Mouse (Mus musculus): ENCODE results near the gene Rnf182. TPM values are rescaled to one million over a fixed set of nuclear protein-coding genes. Genes with fewer than 3 reads are reported as not detected.

The Rnf182 gene
- polyA plus RNA-seq (2014; fragmentation: Illumina TruSeq; extraction: RNeasy Lipid Tissue Mini Kit (QIAGEN cat#74804); ENCODE audit: low read depth, low replicate concordance) = 0.13 TPM

GRCm38 (mm10) chr13:43615577-43616254 is at the start of gene Rnf182:
Rnf182 (plus strand) TSS chr13:43615710.

Other genes with a start within 250 kb of the Rnf182 start
- gene Nol7, start 217.3 kb upstream of the Rnf182 start, polyA plus RNA-seq (2014; fragmentation: Illumina TruSeq; extraction: RNeasy Lipid Tissue Mini Kit (QIAGEN cat#74804); ENCODE audit: low read depth, low replicate concordance) = 312 TPM
- gene Ranbp9, start 134.4 kb upstream of the Rnf182 start, polyA plus RNA-seq (2014; fragmentation: Illumina TruSeq; extraction: RNeasy Lipid Tissue Mini Kit (QIAGEN cat#74804); ENCODE audit: low read depth, low replicate concordance) = 117 TPM
- gene Mcur1, start 55.5 kb upstream of the Rnf182 start, polyA plus RNA-seq (2014; fragmentation: Illumina TruSeq; extraction: RNeasy Lipid Tissue Mini Kit (QIAGEN cat#74804); ENCODE audit: low read depth, low replicate concordance) = 97.7 TPM
- gene Cd83, start 169.1 kb downstream of the Rnf182 start, polyA plus RNA-seq (2014; fragmentation: Illumina TruSeq; extraction: RNeasy Lipid Tissue Mini Kit (QIAGEN cat#74804); ENCODE audit: low read depth, low replicate concordance) = 30.6 TPM